20 mouse cellular contexts compared by ENCODE assay signal in genomic region chr13:45164001-45164778, GRCm38 (mm10).
A peak's percentile ranks its signal among the peaks of the same experiment; 100 is the strongest.
DNase-seq lines count a peak whose midpoint lies in the region; ATAC-seq lines count a peak whose summit lies in the region.
"Had no signal": no experiment of that assay in that cellular context is flagged by ENCODE, and none has a peak within 500 bp of the region (broad histone marks: within the 10 kb centered on the region; RNA-seq: fewer than 3 reads in every experiment).

No protein-coding gene starts in this region.

- peaks cover 8% of the 10 kb centered on the region for H3K4me1 ChIP-seq in midbrain, embryonic 13.5 days (replicated peaks)
- peaks cover 2% of the 10 kb centered on the region; the same call in 1 of the 2 replicates for H3K4me1 ChIP-seq in midbrain, embryonic 16.5 days (ENCODE audit: control insufficient read depth, insufficient read depth, low read length)
- no peaks in the 10 kb centered on the region for H3K4me1 ChIP-seq in neural tube, embryonic 14.5 days (ENCODE audit: control insufficient read depth, insufficient read depth, low read length)
- H3K4me1 ChIP-seq in neural tube, embryonic 15.5 days, result peaks cover 4% of the 10 kb centered on the region; the same call in 1 of the 2 replicates
- peaks cover 10% of the 10 kb centered on the region; the same call in 1 of the 2 replicates for H3K4me1 ChIP-seq in limb, embryonic 10.5 days
- H3K4me1 ChIP-seq: embryonic facial prominence, embryonic 15.5 days; forebrain, embryonic 10.5 days; heart, embryonic 10.5 days had no signal

- H3K4me3 ChIP-seq in midbrain, embryonic 13.5 days (replicated peaks), result no peak overlapping the region
- H3K4me3 ChIP-seq in midbrain, embryonic 16.5 days (ENCODE audit: low read depth, low read length), result no peak overlapping the region
- H3K4me3 ChIP-seq in neural tube, embryonic 14.5 days (ENCODE audit: low read depth, low read length), result no peak overlapping the region
- H3K4me3 ChIP-seq in neural tube, embryonic 15.5 days (replicated peaks), result no peak overlapping the region
- H3K4me3 ChIP-seq in limb, embryonic 10.5 days, result no peak overlapping the region
- H3K4me3 ChIP-seq: embryonic facial prominence, embryonic 15.5 days; erythroblast, embryonic 14.5 days; forebrain, embryonic 10.5 days; heart, embryonic 10.5 days had no signal

- ATAC-seq in midbrain, embryonic 13.5 days, result 0 out of 2 replicates have a peak, but pooled peaks have one; percentile 17
- ATAC-seq in midbrain, embryonic 16.5 days, result no peak; the same call in 1 of the 2 replicates
- peak; percentile 49; the same call in 1 of the 2 replicates for ATAC-seq in neural tube, embryonic 14.5 days (ENCODE audit: low read depth)
- ATAC-seq in neural tube, embryonic 15.5 days (ENCODE audit: low FRiP score), result no peak
- ATAC-seq: forebrain, embryonic 14.5 days; hindbrain, postnatal 0 days had no signal

- H3K27me3 ChIP-seq in midbrain, embryonic 13.5 days, result no peaks in the 10 kb centered on the region
- no peaks in the 10 kb centered on the region for H3K27me3 ChIP-seq in midbrain, embryonic 16.5 days (ENCODE audit: control insufficient read depth, insufficient read depth, low read depth, low read length)
- H3K27me3 ChIP-seq in neural tube, embryonic 14.5 days (ENCODE audit: control insufficient read depth, insufficient read depth, low read length), result no peaks in the 10 kb centered on the region
- H3K27me3 ChIP-seq in neural tube, embryonic 15.5 days (replicated peaks), result no peaks in the 10 kb centered on the region
- H3K27me3 ChIP-seq in limb, embryonic 10.5 days (ENCODE audit: low read depth, poor library complexity, severe bottlenecking), result no peaks in the 10 kb centered on the region
- H3K27me3 ChIP-seq: embryonic facial prominence, embryonic 15.5 days had no signal

- H3K9me3 ChIP-seq in midbrain, embryonic 13.5 days, result no peaks in the 10 kb centered on the region
- no peaks in the 10 kb centered on the region for H3K9me3 ChIP-seq in midbrain, embryonic 16.5 days (replicated peaks; ENCODE audit: control insufficient read depth, low read length, poor library complexity, severe bottlenecking)
- no peaks in the 10 kb centered on the region for H3K9me3 ChIP-seq in neural tube, embryonic 14.5 days (ENCODE audit: control insufficient read depth, low read length)
- H3K9me3 ChIP-seq in neural tube, embryonic 15.5 days (replicated peaks), result no peaks in the 10 kb centered on the region
- H3K9me3 ChIP-seq in limb, embryonic 10.5 days (replicated peaks), result no peaks in the 10 kb centered on the region
- H3K9me3 ChIP-seq: embryonic facial prominence, embryonic 15.5 days; forebrain, embryonic 10.5 days; heart, embryonic 10.5 days had no signal

- no peak overlapping the region; the same call in 1 of the 2 replicates for H3K27ac ChIP-seq in midbrain, embryonic 13.5 days
- H3K27ac ChIP-seq in midbrain, embryonic 16.5 days (ENCODE audit: low read length), result no peak overlapping the region
- no peak overlapping the region for H3K27ac ChIP-seq in neural tube, embryonic 14.5 days (ENCODE audit: low read depth, low read length)
- H3K27ac ChIP-seq in neural tube, embryonic 15.5 days (replicated peaks), result no peak overlapping the region
- H3K27ac ChIP-seq in limb, embryonic 10.5 days, result no peak overlapping the region
- H3K27ac ChIP-seq: embryonic facial prominence, embryonic 15.5 days; forebrain, embryonic 10.5 days; heart, embryonic 10.5 days; hindbrain, postnatal 0 days had no signal

- 48% methylated on average over 6 of the region's 6 CpGs for WGBS in midbrain, embryonic 13.5 days
- WGBS in midbrain, embryonic 16.5 days, result 42% methylated on average over 6 of the region's 6 CpGs
- 35% methylated on average over 6 of the region's 6 CpGs for WGBS in neural tube, embryonic 14.5 days
- WGBS in neural tube, embryonic 15.5 days, result 32% methylated on average over 6 of the region's 6 CpGs
- 45% methylated on average over 6 of the region's 6 CpGs for WGBS in limb, embryonic 10.5 days

- H3K4me2 ChIP-seq in midbrain, embryonic 13.5 days (replicated peaks), result no peak overlapping the region
- no peak overlapping the region for H3K4me2 ChIP-seq in midbrain, embryonic 16.5 days (ENCODE audit: low read length)
- no peak overlapping the region for H3K4me2 ChIP-seq in neural tube, embryonic 14.5 days (ENCODE audit: low read depth, low read length)
- no peak overlapping the region for H3K4me2 ChIP-seq in neural tube, embryonic 15.5 days
- H3K4me2 ChIP-seq: embryonic facial prominence, embryonic 15.5 days had no signal

- peak; percentile 35 for DNase-seq in limb, embryonic 10.5 days (ENCODE audit: low spot score)
- DNase-seq in layer of hippocampus, postnatal 36 days, result no peak
- DNase-seq in layer of hippocampus, adult 18-20 months (ENCODE audit: low spot score in 2 of 2), result no peak
- DNase-seq: adrenal gland, adult 8-10 months; adrenal gland, postnatal 36 days; cerebellum, adult 11 months; cerebellum, adult 8-10 months; embryo, embryonic 11 days; gastrocnemius, postnatal 36 days; heart, adult 18-20 months had no signal

- no peak overlapping the region for H3K9ac ChIP-seq in midbrain, embryonic 13.5 days (replicated peaks)
- H3K9ac ChIP-seq in midbrain, embryonic 16.5 days (ENCODE audit: low read depth, low read length), result no peak overlapping the region
- no peak overlapping the region for H3K9ac ChIP-seq in neural tube, embryonic 14.5 days (replicated peaks; ENCODE audit: low read depth, low read length)
- H3K9ac ChIP-seq in neural tube, embryonic 15.5 days (replicated peaks), result no peak overlapping the region
- H3K9ac ChIP-seq: embryonic facial prominence, embryonic 15.5 days had no signal

- no peaks in the 10 kb centered on the region for H3K36me3 ChIP-seq in midbrain, embryonic 13.5 days
- H3K36me3 ChIP-seq in midbrain, embryonic 16.5 days (ENCODE audit: control insufficient read depth, insufficient read depth, low read length), result no peaks in the 10 kb centered on the region
- H3K36me3 ChIP-seq in neural tube, embryonic 14.5 days (ENCODE audit: control insufficient read depth, insufficient read depth, low read length), result no peaks in the 10 kb centered on the region
- no peaks in the 10 kb centered on the region for H3K36me3 ChIP-seq in neural tube, embryonic 15.5 days
- no peaks in the 10 kb centered on the region for H3K36me3 ChIP-seq in limb, embryonic 10.5 days
- H3K36me3 ChIP-seq: embryonic facial prominence, embryonic 15.5 days; forebrain, embryonic 10.5 days; heart, embryonic 10.5 days had no signal

Comparison
In these comparisons a context has a peak if more than half of its experiments do, and no peak if none do; other contexts are left out.
1. ATAC-seq: peak in midbrain, embryonic 13.5 days (single experiment) and neural tube, embryonic 14.5 days (single experiment); none in midbrain, embryonic 16.5 days (single experiment) and neural tube, embryonic 15.5 days (single experiment).